Mouse (Mus musculus): Measurements from ENCODE around the gene Gm3542. TPM values are rescaled to one million over a fixed set of nuclear protein-coding genes. Genes with fewer than 3 reads are reported as not detected.
"Not testable (repeated sequence)": the region's sequence is repeated elsewhere in the genome, so short reads cannot be mapped to it uniquely, and the experiment has no call there.

Gm3542 gene
- not detected in 2 replicates for polyA plus RNA-seq (2014; fragmentation: Nextera tagmentation; extraction: Ambion mirVana)

DNA sequence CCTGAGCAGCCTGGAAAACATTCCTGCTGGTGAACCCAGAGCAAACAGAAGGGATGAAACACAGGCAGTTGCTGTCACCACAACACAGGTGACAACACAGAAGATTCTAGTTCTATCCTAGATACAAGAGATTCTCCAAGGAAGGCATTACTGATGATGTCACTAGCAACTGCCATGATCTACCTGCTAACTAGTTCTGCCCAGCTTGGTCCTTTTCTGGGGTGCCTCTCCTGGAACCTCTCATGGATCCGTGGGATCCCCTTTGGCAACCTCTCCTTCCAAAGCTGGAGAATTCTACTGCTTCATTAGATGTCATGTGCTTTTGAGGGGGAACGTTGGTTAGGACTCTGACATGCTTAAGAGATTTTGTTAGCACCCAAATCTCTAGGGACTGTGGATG lies at the start of gene Gm3542:
Gene Gm3542 (minus strand): TSS at position 101 of the 400 bp plus-strand sequence.
- H3K4me1 ChIP-seq (replicated peaks; ENCODE audit: control insufficient read depth, insufficient read depth, low read length); H3K9ac ChIP-seq (ENCODE audit: low read depth, low read length); ATAC-seq (ENCODE audit: low FRiP score); H3K36me3 ChIP-seq (ENCODE audit: control insufficient read depth, insufficient read depth, low read length); DNase-seq (ENCODE audit: low spot score); H3K4me2 ChIP-seq (replicated peaks; ENCODE audit: low read depth, low read length); H3K27ac ChIP-seq (ENCODE audit: low read depth, low read length); H3K27me3 ChIP-seq (ENCODE audit: control insufficient read depth, insufficient read depth, low read length); H3K4me3 ChIP-seq (ENCODE audit: low read depth, low read length); H3K9me3 ChIP-seq (ENCODE audit: control insufficient read depth, low read length): not testable (repeated sequence)
- no CpG with 5 or more reads among the region's 2 CpGs for WGBS

Other genes starting within 250 kb of the Gm3542 start
- gene Gm8279, start 203.4 kb downstream of the Gm3542 start, polyA plus RNA-seq (2014; fragmentation: Nextera tagmentation; extraction: Ambion mirVana): not detected in 2 replicates
- not detected in 2 replicates for gene Gm3317, start 170.4 kb downstream of the Gm3542 start, polyA plus RNA-seq (2014; fragmentation: Nextera tagmentation; extraction: Ambion mirVana)
- gene Gm8271, start 149.1 kb downstream of the Gm3542 start, polyA plus RNA-seq (2014; fragmentation: Nextera tagmentation; extraction: Ambion mirVana): not detected in 2 replicates
- not detected in 2 replicates for gene Gm3526, start 74.3 kb downstream of the Gm3542 start, polyA plus RNA-seq (2014; fragmentation: Nextera tagmentation; extraction: Ambion mirVana)
- 0.14 TPM in 1 of 2 replicates, not detected in the other for gene Gm3500, start 54.1 kb upstream of the Gm3542 start, polyA plus RNA-seq (2014; fragmentation: Nextera tagmentation; extraction: Ambion mirVana)
- 0.98 and 1.3 TPM in 2 replicates for gene Gm3194, start 120.5 kb upstream of the Gm3542 start, polyA plus RNA-seq (2014; fragmentation: Nextera tagmentation; extraction: Ambion mirVana)
- gene Gm8246, start 142.9 kb upstream of the Gm3542 start, polyA plus RNA-seq (2014; fragmentation: Nextera tagmentation; extraction: Ambion mirVana): not detected in 2 replicates
- not detected in 2 replicates for gene Gm3187, start 149.3 kb upstream of the Gm3542 start, polyA plus RNA-seq (2014; fragmentation: Nextera tagmentation; extraction: Ambion mirVana)
- 2.0 and 2.5 TPM in 2 replicates for gene Gm3488, start 166.7 kb upstream of the Gm3542 start, polyA plus RNA-seq (2014; fragmentation: Nextera tagmentation; extraction: Ambion mirVana)
- not detected in 2 replicates for gene Gm3532, start 203.6 kb upstream of the Gm3542 start, polyA plus RNA-seq (2014; fragmentation: Nextera tagmentation; extraction: Ambion mirVana)

Measured in hindbrain, embryonic 11.5 days (tissue).